Mouse (Mus musculus): ENCODE measurements around the gene Akr1c12. TPM values are rescaled to one million over a fixed set of nuclear protein-coding genes. Genes with fewer than 3 reads are reported as not detected.
A peak's percentile ranks its signal among the peaks of the same experiment; 100 is the strongest.
"Not testable (repeated sequence)": the region's sequence is repeated elsewhere in the genome, so short reads cannot be mapped to it uniquely, and the experiment has no call there.

Gene Akr1c12
- polyA plus RNA-seq (2017; shearing (Covaris generic)), result 1 to 10 TPM; 2.0 to 7.9 (median 3.0) TPM

GRCm38 (mm10) chr13:4279284-4279683, at the start of gene Akr1c12:
Akr1c12 (minus strand) TSS chr13:4279433.
- ATAC-seq, result peak; percentile 75

GRCm38 (mm10) chr13:4318773-4319172, 39.5 kb upstream of the Akr1c12 start:
- no peak for ATAC-seq

GRCm38 (mm10) chr13:4313907-4314306, 34.7 kb upstream of the Akr1c12 start:
- ATAC-seq, result no peak

- ATAC-seq, result no peak
Measured at GRCm38 (mm10) chr13:4304861-4305565, 25.8 kb upstream of the Akr1c12 start.

- ATAC-seq, result no peak
Measured at GRCm38 (mm10) chr13:4296991-4297390, 17.8 kb upstream of the Akr1c12 start.

- ATAC-seq, result no peak
Measured at GRCm38 (mm10) chr13:4281471-4282412, 2.5 kb upstream of the Akr1c12 start.

- ATAC-seq, result no peak
Measured at GRCm38 (mm10) chr13:4277526-4277925, 1.7 kb downstream of the Akr1c12 start.

- no peak for ATAC-seq
Measured at GRCm38 (mm10) chr13:4270860-4271259, 8.4 kb downstream of the Akr1c12 start.

- ATAC-seq, result not testable (repeated sequence)
Measured at GRCm38 (mm10) chr13:4265455-4265854, 13.8 kb downstream of the Akr1c12 start.

GRCm38 (mm10) chr13:4265047-4265446, 14.2 kb downstream of the Akr1c12 start:
- ATAC-seq, result no peak

GRCm38 (mm10) chr13:4264612-4265011, 14.6 kb downstream of the Akr1c12 start:
- no peak for ATAC-seq

- no peak for ATAC-seq
Measured at GRCm38 (mm10) chr13:4257349-4257748, 21.9 kb downstream of the Akr1c12 start.

GRCm38 (mm10) chr13:4256894-4257293, 22.3 kb downstream of the Akr1c12 start:
- not testable (repeated sequence) for ATAC-seq

- no peak for ATAC-seq
Measured at GRCm38 (mm10) chr13:4249347-4249746, 29.9 kb downstream of the Akr1c12 start.

- ATAC-seq, result no peak
Measured at GRCm38 (mm10) chr13:4244861-4245559, 34.2 kb downstream of the Akr1c12 start.

GRCm38 (mm10) chr13:4233536-4234172, 45.6 kb downstream of the Akr1c12 start:
- no peak for ATAC-seq

- no peak for ATAC-seq
Measured at GRCm38 (mm10) chr13:4233135-4233534, 46.1 kb downstream of the Akr1c12 start.

- ATAC-seq, result no peak
Measured at GRCm38 (mm10) chr13:4230841-4231623, 48.2 kb downstream of the Akr1c12 start.

GRCm38 (mm10) chr13:4228441-4228840, 50.8 kb downstream of the Akr1c12 start, which contains the start of gene Akr1c19:
Akr1c19 (plus strand) TSS chr13:4228700.
- no peak for ATAC-seq
